Mouse (Mus musculus): ENCODE results near the gene Vpreb2. TPM values are rescaled to one million over a fixed set of nuclear protein-coding genes. Genes with fewer than 3 reads are reported as not detected.
"Not testable (repeated sequence)": the region's sequence is repeated elsewhere in the genome, so short reads cannot be mapped to it uniquely, and the experiment has no call there.

Gene Vpreb2
- polyA plus RNA-seq, 1 experiment from 2014 or later: not detected

DNA sequence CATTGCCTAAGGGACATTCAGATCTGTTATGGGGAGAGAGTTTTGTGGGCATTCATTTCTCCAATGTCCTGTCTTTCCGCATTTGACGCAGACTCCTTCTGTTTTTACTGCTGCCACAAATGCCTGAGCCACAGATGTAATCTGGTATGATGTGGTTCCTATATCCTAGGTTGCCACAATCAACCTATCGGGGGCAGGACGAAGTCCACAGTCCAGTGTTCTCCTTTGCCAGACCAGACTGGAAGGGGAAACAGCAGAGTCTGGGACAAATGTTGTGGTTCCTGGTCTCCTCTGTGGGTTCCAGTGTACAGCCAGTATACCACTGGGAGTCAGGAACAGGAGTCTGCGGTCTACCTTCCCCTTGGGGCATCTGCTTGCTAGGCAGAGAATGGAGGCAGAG lies 19.4 kb downstream of the Vpreb2 start:
- peaks cover 3% of the 10 kb centered on the region; the same call in 1 of the 2 replicates for H3K9me3 ChIP-seq
- ATAC-seq: no peak
- no peak overlapping the region for H3K9ac ChIP-seq (replicated peaks)
- H3K4me3 ChIP-seq (replicated peaks): no peak overlapping the region
- H3K36me3 ChIP-seq: no peaks in the 10 kb centered on the region
- no peak overlapping the region for H3K27ac ChIP-seq
- no peaks in the 10 kb centered on the region for H3K27me3 ChIP-seq
- 90% methylated on average over 5 of the region's 5 CpGs for WGBS
- H3K4me1 ChIP-seq (replicated peaks): no peaks in the 10 kb centered on the region
- no peak overlapping the region for H3K4me2 ChIP-seq (replicated peaks)

- Histone ChIP-seq H3K4me2 (replicated peaks) (no peak overlapping the region), H3K9me3 (no peaks in the 10 kb centered on the region), H3K4me3 (replicated peaks) (no peak overlapping the region), H3K27ac (no peak overlapping the region), H3K4me1 (replicated peaks) (no peaks in the 10 kb centered on the region), H3K36me3 (no peaks in the 10 kb centered on the region), H3K27me3 (no peaks in the 10 kb centered on the region), H3K9ac (replicated peaks) (no peak overlapping the region)
- ATAC-seq: no peak
- WGBS: 64% methylated on average over 5 of the region's 5 CpGs
These were observed 24.4 kb downstream of the Vpreb2 start for GRCm38 (mm10) chr16:18004589-18004988.

GRCm38 (mm10) chr16:18007083-18007482 lies 26.9 kb downstream of the Vpreb2 start:
- no peak for ATAC-seq
- H3K27ac ChIP-seq: no peak overlapping the region
- 31% methylated on average over 4 of the region's 4 CpGs for WGBS
- no peaks in the 10 kb centered on the region for H3K9me3 ChIP-seq
- no peaks in the 10 kb centered on the region for H3K36me3 ChIP-seq
- H3K4me3 ChIP-seq (replicated peaks): no peak overlapping the region
- no peak overlapping the region for H3K9ac ChIP-seq (replicated peaks)
- H3K4me1 ChIP-seq (replicated peaks): no peaks in the 10 kb centered on the region
- no peaks in the 10 kb centered on the region for H3K27me3 ChIP-seq
- no peak overlapping the region for H3K4me2 ChIP-seq (replicated peaks)

- Histone ChIP-seq H3K36me3 (no peaks in the 10 kb centered on the region), H3K9me3 (no peaks in the 10 kb centered on the region), H3K4me1 (replicated peaks) (no peaks in the 10 kb centered on the region), H3K27me3 (no peaks in the 10 kb centered on the region), H3K9ac (replicated peaks) (no peak overlapping the region), H3K4me2 (replicated peaks) (no peak overlapping the region), H3K27ac (no peak overlapping the region), H3K4me3 (replicated peaks) (no peak overlapping the region)
- 84% methylated on average over 6 of the region's 6 CpGs for WGBS
- ATAC-seq: no peak
These were observed 30.9 kb downstream of the Vpreb2 start for GRCm38 (mm10) chr16:18011101-18011500.

DNA sequence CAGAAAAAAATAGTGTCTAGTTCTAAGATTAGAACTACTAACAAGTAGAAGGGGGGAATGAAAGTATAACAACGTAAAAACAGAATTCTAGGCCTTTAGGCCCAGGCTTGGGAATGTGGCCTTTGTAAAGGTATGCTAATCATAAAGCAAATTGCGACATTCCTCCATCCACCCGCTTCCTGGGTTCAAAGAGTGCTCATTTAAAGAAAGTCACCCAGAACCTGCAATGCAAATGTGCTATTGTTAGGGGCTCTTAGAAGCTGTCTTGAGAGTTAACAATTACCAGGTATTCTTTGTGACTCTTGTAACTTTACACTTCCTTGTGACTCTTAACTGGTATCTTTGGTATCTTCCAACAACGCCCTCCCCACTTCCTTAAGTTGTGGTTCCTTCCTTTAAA lies 36.3 kb downstream of the Vpreb2 start:
- not testable (repeated sequence) for H3K9me3 ChIP-seq; H3K27ac ChIP-seq; ATAC-seq; H3K4me1 ChIP-seq (replicated peaks); H3K36me3 ChIP-seq; H3K9ac ChIP-seq (replicated peaks); H3K4me2 ChIP-seq (replicated peaks); H3K27me3 ChIP-seq; H3K4me3 ChIP-seq (replicated peaks)
- 60% methylated on average over 4 of the region's 4 CpGs for WGBS

- no peaks in the 10 kb centered on the region for H3K36me3 ChIP-seq
- WGBS: 86% methylated on average over 8 of the region's 8 CpGs
- H3K27ac ChIP-seq: no peak overlapping the region
- H3K27me3 ChIP-seq: no peaks in the 10 kb centered on the region
- no peak overlapping the region for H3K4me2 ChIP-seq (replicated peaks)
- H3K9ac ChIP-seq (replicated peaks): no peak overlapping the region
- no peak overlapping the region for H3K4me3 ChIP-seq (replicated peaks)
- no peaks in the 10 kb centered on the region for H3K4me1 ChIP-seq (replicated peaks)
- ATAC-seq: no peak
- H3K9me3 ChIP-seq: no peaks in the 10 kb centered on the region
These were observed 42.7 kb downstream of the Vpreb2 start for GRCm38 (mm10) chr16:18022780-18023557.

- no peaks in the 10 kb centered on the region for H3K36me3 ChIP-seq
- no peak overlapping the region for H3K4me2 ChIP-seq (replicated peaks)
- H3K4me3 ChIP-seq (replicated peaks): no peak overlapping the region
- no peaks in the 10 kb centered on the region for H3K4me1 ChIP-seq (replicated peaks)
- 66% methylated on average over 2 of the region's 2 CpGs for WGBS
- no peaks in the 10 kb centered on the region for H3K9me3 ChIP-seq
- no peak overlapping the region for H3K27ac ChIP-seq
- H3K27me3 ChIP-seq: no peaks in the 10 kb centered on the region
- no peak for ATAC-seq
- no peak overlapping the region for H3K9ac ChIP-seq (replicated peaks)
These were observed 47.1 kb downstream of the Vpreb2 start for GRCm38 (mm10) chr16:18027371-18027770.

Other genes with a start within 250 kb of the Vpreb2 start
- 44.7 and 47.7 TPM in 2 replicates for gene Med15, start 247.5 kb upstream of the Vpreb2 start, polyA plus RNA-seq (2015; fragmentation: Nextera tagmentation; extraction: Ambion mirVana)
- gene Klhl22, start 220.8 kb upstream of the Vpreb2 start, polyA plus RNA-seq (2015; fragmentation: Nextera tagmentation; extraction: Ambion mirVana): 64.9 and 68.9 TPM in 2 replicates
- 0.85 and 1.6 TPM in 2 replicates for gene Scarf2, start 183.1 kb upstream of the Vpreb2 start, polyA plus RNA-seq (2015; fragmentation: Nextera tagmentation; extraction: Ambion mirVana)
- gene B830017H08Rik, start 147.3 kb upstream of the Vpreb2 start, polyA plus RNA-seq (2015; fragmentation: Nextera tagmentation; extraction: Ambion mirVana): 0.54 and 0.70 TPM in 2 replicates
- gene Car15, start 142.1 kb upstream of the Vpreb2 start, polyA plus RNA-seq (2015; fragmentation: Nextera tagmentation; extraction: Ambion mirVana): 5.3 and 5.5 TPM in 2 replicates
- 0.71 and 0.98 TPM in 2 replicates for gene Gm20518, start 88.8 kb upstream of the Vpreb2 start, polyA plus RNA-seq (2015; fragmentation: Nextera tagmentation; extraction: Ambion mirVana)
- 0.07 TPM in 1 of 2 replicates, not detected in the other for gene Tssk1, start 86.2 kb upstream of the Vpreb2 start, polyA plus RNA-seq (2015; fragmentation: Nextera tagmentation; extraction: Ambion mirVana)
- 97.9 and 103 TPM in 2 replicates for gene Dgcr2, start 81.9 kb upstream of the Vpreb2 start, polyA plus RNA-seq (2015; fragmentation: Nextera tagmentation; extraction: Ambion mirVana)
- 0.14 and 0.19 TPM in 2 replicates for gene Tssk2, start 81.8 kb upstream of the Vpreb2 start, polyA plus RNA-seq (2015; fragmentation: Nextera tagmentation; extraction: Ambion mirVana)
- gene Ess2, start 69.1 kb upstream of the Vpreb2 start, polyA plus RNA-seq (2015; fragmentation: Nextera tagmentation; extraction: Ambion mirVana): 56.1 and 56.6 TPM in 2 replicates
- 0.40 and 1.5 TPM in 2 replicates for gene Gsc2, start 65.4 kb upstream of the Vpreb2 start, polyA plus RNA-seq (2015; fragmentation: Nextera tagmentation; extraction: Ambion mirVana)
- gene Slc25a1, start 52.2 kb upstream of the Vpreb2 start, polyA plus RNA-seq (2015; fragmentation: Nextera tagmentation; extraction: Ambion mirVana): 146 and 148 TPM in 2 replicates
- 173 and 179 TPM in 2 replicates for gene Dgcr6, start 72.4 kb downstream of the Vpreb2 start, polyA plus RNA-seq (2015; fragmentation: Nextera tagmentation; extraction: Ambion mirVana)
- gene Prodh, start 109.8 kb downstream of the Vpreb2 start, polyA plus RNA-seq (2015; fragmentation: Nextera tagmentation; extraction: Ambion mirVana): 4.9 and 5.2 TPM in 2 replicates
- gene Rtn4r, start 147.2 kb downstream of the Vpreb2 start, polyA plus RNA-seq (2015; fragmentation: Nextera tagmentation; extraction: Ambion mirVana): 10.4 and 13.4 TPM in 2 replicates
- 0.09 TPM in 1 of 2 replicates, not detected in the other for gene Ccdc188, start 237.5 kb downstream of the Vpreb2 start, polyA plus RNA-seq (2015; fragmentation: Nextera tagmentation; extraction: Ambion mirVana)